Mouse (Mus musculus) liver, embryonic 16.5 days (tissue): ENCODE measurements around the gene Pld2. TPM values are rescaled to one million over a fixed set of nuclear protein-coding genes. Genes with fewer than 3 reads are reported as not detected.

ENCODE experiments used
- ATAC-seq: fragments of 200-750 bp; cut with Nextera tagmentation; 2 replicates; pipeline ENCODE4 v1.8.0; 2017; ENCODE audit warnings: low read depth, mild to moderate bottlenecking, moderate number of reproducible peaks, moderate library complexity
- H3K27ac ChIP-seq: fragments of 300-500 bp; sonication (generic); 2 replicates; pipeline ENCODE4 v1.5.1; 2014; ENCODE audit warnings: mild to moderate bottlenecking, low read length
- H3K27me3 ChIP-seq: fragments of 300-500 bp; sonication (generic); 2 replicates; pipeline ENCODE4 v1.6.1; 2014; ENCODE audit warnings: low read depth, low read length, mixed read lengths; ENCODE audit not compliant: control insufficient read depth, insufficient read depth
- H3K36me3 ChIP-seq: fragments of 300-500 bp; sonication (generic); 2 replicates; pipeline ENCODE4 v1.6.1; 2014; ENCODE audit warnings: mild to moderate bottlenecking; ENCODE audit not compliant: control insufficient read depth, insufficient read depth
- H3K4me1 ChIP-seq: fragments of 300-500 bp; sonication (generic); 2 replicates; pipeline ENCODE4 v1.6.1; 2014; ENCODE audit warnings: low read depth, low read length, mixed read lengths; ENCODE audit not compliant: control insufficient read depth
- H3K4me2 ChIP-seq: fragments of 300-500 bp; sonication (generic); 2 replicates; pipeline ENCODE4 v1.6.1; 2014; ENCODE audit warnings: low read depth, low read length, mixed read lengths
- H3K4me3 ChIP-seq: fragments of 300-500 bp; sonication (generic); 2 replicates; pipeline ENCODE4 v1.5.1; 2014; ENCODE audit warnings: low read depth, mild to moderate bottlenecking, low read length
- H3K9ac ChIP-seq: fragments of 300-500 bp; sonication (generic); 2 replicates; pipeline ENCODE4 v1.6.1; 2014; ENCODE audit warnings: low read depth, low read length
- H3K9me3 ChIP-seq: fragments of 300-500 bp; sonication (generic); replicated peaks from 2 replicates; pipeline ENCODE4 v1.6.1; 2016; ENCODE audit warnings: low read length; ENCODE audit not compliant: control insufficient read depth
- WGBS: fragments of 180-500 bp; shearing (Covaris S2); extraction: QIAGEN DNeasy Blood & Tissue Kit; methylation state at CpG from one replicate; pipeline ENCODE4 v1.1.7; 2014; ENCODE audit not compliant: insufficient replicate concordance; 5-methylcytosine and 5-hydroxymethylcytosine counted together
- polyA plus RNA-seq: library from polyadenylated mRNA; unstranded; fragments of >200 nt; fragmentation: Nextera tagmentation; extraction: Ambion mirVana; gene quantifications from 2 replicates; pipeline ENCODE4 v1.2.1, GENCODE M21; 2015

The Pld2 gene
- polyA plus RNA-seq, 1 experiment from 2014 or later = 2.1 TPM

DNA sequence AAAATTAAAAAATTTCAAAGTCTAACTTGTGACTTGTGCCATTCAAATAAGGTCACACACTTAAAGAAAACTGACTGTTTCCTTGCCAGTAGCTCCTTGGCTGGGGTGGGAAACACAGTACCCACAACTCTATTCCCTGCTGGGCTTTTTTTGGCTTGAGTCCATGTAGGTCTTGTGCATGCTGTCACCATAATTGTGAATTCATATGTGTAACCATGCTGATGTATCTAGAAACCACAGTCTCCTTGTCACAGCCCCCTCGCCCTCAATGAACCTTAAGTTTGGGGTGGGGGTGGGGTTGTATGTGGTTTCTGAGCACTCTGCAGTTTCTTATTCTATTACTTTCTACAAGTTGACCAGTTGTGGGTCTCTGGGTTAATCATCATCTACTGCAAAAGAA is 51.9 kb downstream of the Pld2 start:
- H3K9me3 ChIP-seq = no peaks in the 10 kb centered on the region
- no peak for ATAC-seq
- 62% methylated on average over 1 of the region's 1 CpGs for WGBS

DNA sequence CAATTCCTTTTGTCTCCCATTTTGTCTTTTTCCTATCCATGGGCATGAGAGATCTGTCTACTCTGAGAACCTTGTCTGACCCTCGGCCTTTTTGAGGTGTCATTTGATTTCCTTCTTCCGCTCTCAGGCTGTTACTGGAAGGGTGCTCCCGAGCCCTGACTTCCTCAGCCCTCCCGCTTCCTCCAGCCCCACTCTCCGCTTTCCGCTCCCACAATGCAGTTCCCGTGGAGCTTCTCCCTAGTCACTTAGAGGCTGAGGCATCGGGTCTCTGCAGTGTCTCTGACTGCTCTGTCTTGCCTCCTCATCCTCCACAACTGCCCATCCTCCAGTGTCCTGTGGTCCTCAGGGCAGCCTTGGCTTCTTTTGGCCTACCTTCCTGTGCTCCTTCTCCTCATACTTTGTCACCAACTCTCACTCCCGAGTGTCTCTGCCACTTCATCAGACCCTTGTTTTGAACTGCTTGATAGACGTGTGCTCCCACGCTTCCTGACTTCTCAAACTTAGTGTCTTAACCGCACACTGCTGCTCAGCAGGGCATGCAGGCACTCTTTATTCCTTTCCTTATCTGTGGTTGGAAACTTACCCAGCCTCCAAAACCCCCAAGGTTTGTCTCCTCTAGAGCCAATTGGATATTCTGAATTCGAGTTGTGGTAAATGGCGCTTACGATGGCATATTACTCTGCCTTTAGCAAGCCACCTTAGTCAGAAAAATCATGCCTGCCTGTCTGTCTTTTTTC is 54.6 kb downstream of the Pld2 start:
- no peaks in the 10 kb centered on the region for H3K36me3 ChIP-seq
- no peak overlapping the region for H3K27ac ChIP-seq
- no peak overlapping the region for H3K9ac ChIP-seq
- 47% methylated on average over 15 of the region's 15 CpGs for WGBS
- no peak overlapping the region for H3K4me3 ChIP-seq
- ATAC-seq = no peak
- no peaks in the 10 kb centered on the region for H3K27me3 ChIP-seq
- no peaks in the 10 kb centered on the region for H3K9me3 ChIP-seq
- no peak overlapping the region for H3K4me2 ChIP-seq
- H3K4me1 ChIP-seq = peaks cover 18% of the 10 kb centered on the region

More for the DNA sequence above, 51.9 kb downstream of the Pld2 start:
- H3K27me3 ChIP-seq = no peaks in the 10 kb centered on the region
- H3K27ac ChIP-seq = no peak overlapping the region
- H3K9ac ChIP-seq = no peak overlapping the region
- H3K4me3 ChIP-seq = no peak overlapping the region
- peaks cover 18% of the 10 kb centered on the region for H3K4me1 ChIP-seq
- no peaks in the 10 kb centered on the region for H3K36me3 ChIP-seq
- no peak overlapping the region for H3K4me2 ChIP-seq

DNA sequence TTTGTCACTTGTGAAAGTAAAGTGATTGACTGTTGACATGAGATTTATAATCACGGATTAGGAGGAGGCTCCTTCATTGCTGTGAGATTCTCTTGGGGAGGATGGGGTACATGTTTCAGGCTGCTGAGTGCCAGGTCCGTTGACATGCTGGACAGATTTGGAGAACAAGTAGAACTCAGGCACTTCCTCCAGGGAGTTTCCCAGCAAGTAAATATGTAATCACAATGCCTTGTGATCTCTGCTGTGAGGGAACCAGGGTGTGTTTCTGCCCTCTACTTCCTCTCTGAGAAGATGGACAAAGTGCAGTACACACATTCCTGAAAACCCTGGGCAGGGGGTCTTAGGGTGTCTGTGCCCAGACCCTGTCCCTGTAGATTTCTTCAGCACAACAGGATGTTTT is 55.8 kb downstream of the Pld2 start:
- H3K27me3 ChIP-seq = no peaks in the 10 kb centered on the region
- no peaks in the 10 kb centered on the region for H3K9me3 ChIP-seq
- H3K4me1 ChIP-seq = peaks cover 18% of the 10 kb centered on the region
- WGBS = 32% methylated on average over 2 of the region's 2 CpGs
- H3K36me3 ChIP-seq = no peaks in the 10 kb centered on the region
- no peak overlapping the region; the same call in 1 of the 2 replicates for H3K27ac ChIP-seq
- no peak overlapping the region for H3K4me3 ChIP-seq
- no peak overlapping the region for H3K9ac ChIP-seq
- H3K4me2 ChIP-seq = no peak overlapping the region
- no peak for ATAC-seq

DNA sequence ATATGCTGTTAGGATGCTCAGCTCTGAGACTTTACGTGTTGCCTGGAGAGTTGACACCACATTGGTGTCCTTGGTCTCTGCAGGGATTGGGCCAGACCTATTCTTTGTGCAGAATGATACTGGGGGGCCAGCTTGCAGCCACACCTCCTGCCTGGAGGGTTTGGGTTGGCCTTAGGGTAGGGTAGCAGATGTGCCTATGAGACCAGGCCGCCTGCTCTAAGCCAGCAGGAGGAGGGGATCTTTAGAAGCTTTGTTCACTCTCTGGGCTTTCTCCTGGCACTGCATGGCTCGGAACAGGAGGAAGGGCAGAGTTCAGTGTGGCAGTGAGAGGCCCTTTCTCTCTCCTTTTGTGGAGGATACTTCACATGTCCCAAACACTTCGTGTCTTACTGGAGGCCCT is 56.2 kb downstream of the Pld2 start:
- Histone ChIP-seq H3K4me2 (no peak overlapping the region), H3K27me3 (no peaks in the 10 kb centered on the region), H3K4me3 (no peak overlapping the region), H3K27ac (peak overlapping the region; percentile 9; the same call in 1 of the 2 replicates), H3K9ac (no peak overlapping the region), H3K9me3 (no peaks in the 10 kb centered on the region), H3K36me3 (no peaks in the 10 kb centered on the region), H3K4me1 (peaks cover 18% of the 10 kb centered on the region)
- WGBS = 65% methylated on average over 4 of the region's 4 CpGs
- ATAC-seq = no peak

DNA sequence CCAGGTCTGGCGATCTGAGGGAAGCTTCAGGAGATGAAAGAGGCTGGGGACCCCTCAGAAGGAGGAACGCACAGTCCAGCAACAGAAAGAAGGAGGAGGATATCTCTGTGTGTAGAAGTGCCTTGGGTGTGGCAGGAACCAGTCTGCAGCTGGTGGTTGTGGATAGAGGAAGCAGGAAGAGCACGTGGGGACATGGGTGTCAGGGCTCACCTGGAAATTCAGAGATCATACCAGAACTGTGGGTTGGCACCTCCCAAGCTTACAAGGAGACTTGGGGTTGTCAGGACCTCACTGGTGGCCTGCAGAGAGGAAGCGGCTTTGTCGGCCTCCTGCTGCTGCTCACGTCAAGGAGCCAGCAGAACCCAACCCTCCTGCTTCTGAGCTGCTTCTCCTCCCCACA is 57.4 kb downstream of the Pld2 start:
- no peak overlapping the region for H3K9ac ChIP-seq
- ATAC-seq = 0 out of 2 replicates have a peak, but pooled peaks have one; percentile 19
- H3K4me2 ChIP-seq = no peak overlapping the region
- H3K4me3 ChIP-seq = no peak overlapping the region
- H3K36me3 ChIP-seq = no peaks in the 10 kb centered on the region
- no peak overlapping the region for H3K27ac ChIP-seq
- 24% methylated on average over 6 of the region's 6 CpGs for whole genome bisulfite sequencing
- H3K27me3 ChIP-seq = no peaks in the 10 kb centered on the region
- H3K9me3 ChIP-seq = no peaks in the 10 kb centered on the region
- peaks cover 16% of the 10 kb centered on the region for H3K4me1 ChIP-seq

DNA sequence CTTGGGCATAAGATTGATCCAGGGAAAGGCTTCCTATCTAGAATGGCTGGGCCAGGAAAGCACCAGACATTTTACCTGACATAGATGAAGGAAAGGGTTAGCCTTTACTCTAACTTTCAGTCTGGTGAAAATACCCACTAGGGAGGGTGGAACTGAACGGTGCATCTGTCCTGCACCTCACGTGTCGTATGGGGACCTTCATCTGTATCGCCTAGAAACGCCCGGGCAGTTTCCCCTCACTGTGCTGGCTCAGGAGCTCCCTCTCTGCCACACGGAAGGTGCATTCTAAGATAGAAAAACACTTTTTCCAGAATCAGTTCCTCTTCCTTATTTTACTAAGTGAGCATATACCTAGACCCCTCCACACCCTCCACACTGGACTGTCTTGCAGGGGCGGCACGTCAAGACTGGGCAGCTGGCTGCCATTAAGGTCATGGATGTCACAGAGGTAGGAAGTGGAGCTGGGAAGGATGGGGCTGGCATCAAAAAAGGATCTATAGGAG is 58.6 kb downstream of the Pld2 start:
- Histone ChIP-seq H3K4me3 (no peak overlapping the region), H3K4me1 (peaks cover 13% of the 10 kb centered on the region), H3K27me3 (no peaks in the 10 kb centered on the region), H3K36me3 (no peaks in the 10 kb centered on the region), H3K9me3 (no peaks in the 10 kb centered on the region), H3K4me2 (no peak overlapping the region), H3K9ac (no peak overlapping the region), H3K27ac (no peak overlapping the region)
- WGBS = 74% methylated on average over 9 of the region's 9 CpGs
- ATAC-seq = no peak

DNA sequence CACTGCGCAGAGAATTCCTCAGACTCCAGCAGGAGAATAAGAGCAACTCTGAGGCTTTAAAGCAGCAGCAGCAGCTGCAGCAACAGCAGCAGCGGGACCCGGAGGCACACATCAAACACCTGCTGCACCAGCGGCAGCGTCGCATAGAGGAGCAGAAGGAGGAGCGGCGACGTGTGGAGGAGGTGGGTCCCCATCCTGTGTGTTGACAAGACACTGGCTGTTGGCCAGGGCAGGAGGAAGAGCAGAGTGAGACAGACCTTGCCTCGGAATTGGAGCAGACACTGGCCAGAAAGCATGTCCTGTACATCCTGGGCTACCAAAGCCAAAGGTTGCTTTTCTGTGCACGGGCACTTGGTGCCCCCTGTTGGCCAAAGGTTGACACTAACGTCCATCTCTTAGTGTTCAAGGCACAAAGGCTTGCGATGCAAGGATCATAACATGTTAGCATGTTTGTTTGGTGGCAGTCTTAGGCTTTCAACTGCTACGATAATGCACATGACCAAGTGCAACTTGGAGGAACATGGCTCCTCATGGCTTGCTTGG is 65.2 kb downstream of the Pld2 start:
- no peaks in the 10 kb centered on the region for H3K4me1 ChIP-seq
- ATAC-seq = no peak
- no peaks in the 10 kb centered on the region for H3K27me3 ChIP-seq
- no peaks in the 10 kb centered on the region for H3K9me3 ChIP-seq
- H3K9ac ChIP-seq = no peak overlapping the region
- WGBS = 59% methylated on average over 14 of the region's 14 CpGs
- H3K4me2 ChIP-seq = no peak overlapping the region
- H3K4me3 ChIP-seq = no peak overlapping the region
- H3K36me3 ChIP-seq = peaks cover 2% of the 10 kb centered on the region
- no peak overlapping the region for H3K27ac ChIP-seq

DNA sequence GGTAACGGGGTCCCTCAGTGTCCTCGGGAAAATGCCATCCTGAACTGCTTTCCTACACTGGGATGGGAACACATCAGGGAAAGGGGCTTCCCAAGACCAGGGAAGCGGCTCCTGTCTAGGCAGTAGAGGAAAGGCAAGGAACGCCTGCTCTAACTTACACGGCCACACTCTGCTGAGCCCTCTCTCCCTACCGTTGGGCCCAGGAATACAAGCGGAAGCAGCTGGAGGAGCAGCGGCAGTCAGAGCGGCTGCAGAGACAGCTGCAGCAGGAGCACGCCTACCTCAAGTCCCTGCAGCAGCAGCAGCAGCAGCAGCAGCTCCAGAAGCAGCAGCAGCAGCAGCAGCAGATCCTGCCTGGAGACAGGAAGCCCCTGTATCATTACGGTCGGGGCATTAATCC is 66.9 kb downstream of the Pld2 start:
- no peaks in the 10 kb centered on the region for H3K4me1 ChIP-seq
- no peaks in the 10 kb centered on the region for H3K9me3 ChIP-seq
- no peaks in the 10 kb centered on the region for H3K27me3 ChIP-seq
- 83% methylated on average over 12 of the region's 12 CpGs for WGBS
- peaks cover 2% of the 10 kb centered on the region for H3K36me3 ChIP-seq
- no peak overlapping the region for H3K4me3 ChIP-seq
- no peak overlapping the region for H3K4me2 ChIP-seq
- H3K27ac ChIP-seq = no peak overlapping the region
- no peak overlapping the region for H3K9ac ChIP-seq
- ATAC-seq = no peak

DNA sequence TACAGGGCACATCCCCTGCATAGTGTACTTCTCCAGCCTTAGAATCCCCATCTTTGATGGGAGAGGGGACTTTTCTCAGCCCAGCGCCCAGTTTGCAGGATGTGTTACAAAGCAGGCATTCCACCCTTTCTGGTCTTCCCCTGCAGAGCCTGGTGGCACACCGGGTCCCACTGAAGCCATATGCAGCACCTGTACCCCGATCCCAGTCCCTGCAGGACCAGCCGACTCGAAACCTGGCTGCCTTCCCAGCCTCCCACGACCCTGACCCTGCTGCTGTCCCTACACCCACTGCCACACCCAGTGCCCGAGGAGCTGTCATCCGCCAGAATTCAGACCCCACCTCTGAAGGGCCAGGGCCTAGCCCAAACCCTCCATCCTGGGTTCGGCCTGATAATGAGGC is 67.7 kb downstream of the Pld2 start:
- Histone ChIP-seq H3K27ac (no peak overlapping the region), H3K36me3 (peaks cover 2% of the 10 kb centered on the region)
- no peak for ATAC-seq

More for the DNA sequence above, 67.7 kb downstream of the Pld2 start:
- no peaks in the 10 kb centered on the region for H3K27me3 ChIP-seq
- H3K4me3 ChIP-seq = no peak overlapping the region
- H3K4me1 ChIP-seq = no peaks in the 10 kb centered on the region
- no peaks in the 10 kb centered on the region for H3K9me3 ChIP-seq
- no peak overlapping the region for H3K4me2 ChIP-seq
- no peak overlapping the region for H3K9ac ChIP-seq
- 61% methylated on average over 9 of the region's 9 CpGs for WGBS
